Mouse (Mus musculus): ENCODE measurements around the gene Kcnmb3. TPM values are rescaled to one million over a fixed set of nuclear protein-coding genes. Genes with fewer than 3 reads are reported as not detected.
"Not testable (repeated sequence)": the region's sequence is repeated elsewhere in the genome, so short reads cannot be mapped to it uniquely, and the experiment has no call there.

Kcnmb3 gene
- polyA plus RNA-seq, 1 experiment from 2014 or later, result not detected

DNA sequence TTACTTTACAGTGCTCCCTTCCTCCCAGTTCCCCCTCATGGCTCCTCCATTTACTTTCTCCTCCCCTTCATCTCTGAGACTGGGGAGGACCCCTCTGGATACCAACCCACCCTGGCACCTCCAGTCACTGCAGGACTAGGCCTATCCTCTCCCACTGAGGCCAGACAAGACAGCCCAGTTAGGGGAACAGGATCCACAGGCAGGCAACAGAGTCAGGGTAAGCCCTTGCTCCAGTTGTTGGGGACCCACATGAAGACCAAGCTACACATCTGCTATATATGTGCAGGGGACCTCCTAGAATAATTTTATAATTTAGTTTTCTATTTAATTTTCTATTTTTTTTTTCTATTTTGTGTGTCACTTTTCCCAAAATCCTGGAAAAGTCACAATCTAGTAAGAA, 62.7 kb downstream of the Kcnmb3 start:
- peaks cover 100% of the 10 kb centered on the region for H3K79me2 ChIP-seq (ENCODE audit: inconsistent target)
- not testable (repeated sequence) for H3K27ac ChIP-seq; H3K4me3 ChIP-seq (ENCODE audit: inconsistent target); H3K36me3 ChIP-seq (ENCODE audit: inconsistent target)

DNA sequence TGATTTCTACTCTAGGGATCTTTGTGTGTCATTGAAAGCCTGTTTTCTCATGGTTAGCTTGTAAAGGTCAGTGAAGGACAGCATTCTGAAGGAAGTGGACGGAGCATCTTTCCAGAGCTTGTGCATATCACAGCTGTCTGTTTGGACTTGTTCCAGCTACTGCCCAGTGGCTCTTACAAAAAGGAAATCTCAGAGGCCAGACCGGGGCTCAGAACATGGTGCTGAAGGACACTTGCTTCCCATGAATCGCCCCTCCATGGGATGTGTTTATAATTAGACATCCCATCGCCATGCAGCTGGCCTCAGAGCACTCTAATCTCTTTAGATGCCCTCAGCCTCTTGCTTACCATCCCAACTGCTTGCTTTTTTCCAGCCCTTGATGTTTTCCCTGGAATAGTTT, 63.1 kb downstream of the Kcnmb3 start:
- H3K36me3 ChIP-seq (ENCODE audit: inconsistent target), result no peaks in the 10 kb centered on the region
- no peak overlapping the region for H3K27ac ChIP-seq
- no peak overlapping the region for H3K4me3 ChIP-seq (ENCODE audit: inconsistent target)
- 90% methylated on average over 4 of the region's 4 CpGs for WGBS (ENCODE audit: missing documents)
- peaks cover 100% of the 10 kb centered on the region for H3K79me2 ChIP-seq (ENCODE audit: inconsistent target)

DNA sequence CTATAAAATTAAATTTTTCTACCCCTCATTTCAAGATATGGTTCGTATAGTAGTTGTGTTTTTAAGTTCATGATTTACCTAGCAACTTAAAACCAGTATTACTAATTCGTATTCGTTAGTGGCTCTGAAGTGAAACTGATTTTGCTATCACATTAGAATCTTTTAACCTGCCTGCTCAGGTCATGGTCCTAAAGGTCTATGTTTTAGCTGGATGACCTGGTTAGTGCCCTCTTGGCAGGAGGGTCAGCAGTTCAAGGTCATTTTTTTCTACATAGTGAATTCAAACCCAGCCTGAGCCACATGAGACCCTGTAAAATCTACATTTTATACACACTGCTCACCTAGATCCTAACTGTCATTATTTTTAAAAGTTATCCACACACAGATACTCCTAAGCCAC, 63.7 kb downstream of the Kcnmb3 start:
- no peak overlapping the region for H3K4me3 ChIP-seq (ENCODE audit: inconsistent target)
- peaks cover 100% of the 10 kb centered on the region for H3K79me2 ChIP-seq (ENCODE audit: inconsistent target)
- H3K27ac ChIP-seq, result no peak overlapping the region
- WGBS (ENCODE audit: missing documents), result 79% methylated on average over 3 of the region's 3 CpGs
- no peaks in the 10 kb centered on the region for H3K36me3 ChIP-seq (ENCODE audit: inconsistent target)

DNA sequence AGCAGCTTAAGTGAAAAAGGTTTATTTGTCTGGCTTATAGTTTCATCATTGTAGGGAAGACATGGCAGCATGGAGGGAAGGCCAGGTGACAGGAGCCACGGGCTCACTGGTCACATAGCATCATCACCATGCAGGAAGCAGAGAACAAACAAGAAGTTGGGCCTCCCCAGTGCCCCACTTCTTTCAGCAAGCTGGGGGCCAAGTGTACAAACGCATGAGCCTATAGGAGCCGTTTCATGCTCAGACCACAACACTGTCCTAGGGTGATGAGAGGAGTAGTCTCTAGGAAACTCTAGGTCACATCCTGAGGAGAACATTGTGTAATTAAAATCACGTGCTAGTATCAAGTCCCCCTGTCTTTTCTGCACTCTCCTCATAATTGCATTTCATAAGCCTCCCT, 64.3 kb downstream of the Kcnmb3 start:
- no peaks in the 10 kb centered on the region for H3K36me3 ChIP-seq (ENCODE audit: inconsistent target)
- 5% methylated on average over 4 of the region's 4 CpGs for WGBS (ENCODE audit: missing documents)
- H3K79me2 ChIP-seq (ENCODE audit: inconsistent target), result peaks cover 100% of the 10 kb centered on the region
- H3K27ac ChIP-seq, result no peak overlapping the region
- H3K4me3 ChIP-seq (ENCODE audit: inconsistent target), result no peak overlapping the region

Other genes starting within 250 kb of the Kcnmb3 start
- 10.9 to 16.7 TPM (median 15.7 TPM) in 3 replicates for gene Zmat3, start 126.2 kb downstream of the Kcnmb3 start, polyA plus RNA-seq (2018)
- gene Pik3ca, start 94.6 kb downstream of the Kcnmb3 start, polyA plus RNA-seq (2018), result 16.9 to 27.5 TPM (median 25.9 TPM) in 3 replicates
- gene Zfp639, start 18.0 kb upstream of the Kcnmb3 start, polyA plus RNA-seq (2018), result 23.5 to 31.2 TPM (median 26.8 TPM) in 3 replicates
- 15.2 to 33.6 TPM (median 24.9 TPM) in 3 replicates for gene Mfn1, start 37.2 kb upstream of the Kcnmb3 start, polyA plus RNA-seq (2018)
- 2.9 to 6.5 TPM (median 6.1 TPM) in 3 replicates for gene Gnb4, start 124.4 kb upstream of the Kcnmb3 start, polyA plus RNA-seq (2018)
- gene Actl6a, start 214.1 kb upstream of the Kcnmb3 start, polyA plus RNA-seq (2018), result 19.7 to 43.3 TPM (median 26.3 TPM) in 3 replicates
- gene Ndufb5, start 244.8 kb upstream of the Kcnmb3 start, polyA plus RNA-seq (2018), result 66.8 to 118 TPM (median 110 TPM) in 3 replicates
- 9.5 to 15.0 TPM (median 10.7 TPM) in 3 replicates for gene Mrpl47, start 245.4 kb upstream of the Kcnmb3 start, polyA plus RNA-seq (2018)